Mouse (Mus musculus) heart, adult 2 months (tissue): Measurements from ENCODE around the gene Cars2.

Experiments used
- CTCF ChIP-seq: fragments of 200-600 bp; IDR thresholded peaks from 2 replicates; pipeline ENCODE4 v1.8.1; 2022; ENCODE audit warnings: antibody characterized with exemption, mild to moderate bottlenecking, moderate library complexity
- EP300 ChIP-seq: fragments of 200-500 bp; IDR thresholded peaks from 2 replicates; pipeline ENCODE4 v1.6.1; 2011; ENCODE audit warnings: low read depth, low read length, control low read depth; ENCODE audit not compliant: insufficient read depth
- POLR2A ChIP-seq: fragments of 200-500 bp; IDR thresholded peaks from 2 replicates; pipeline ENCODE4 v1.6.1; 2011; ENCODE audit warnings: mild to moderate bottlenecking, low read depth, low read length, control low read depth; ENCODE audit not compliant: insufficient read depth

GRCm38 (mm10) chr8:11534494-11534893 is 16.1 kb downstream of the Cars2 start:
- no peak for TF ChIP-seq EP300
- no peak for TF ChIP-seq POLR2A
- TF ChIP-seq CTCF, result no peak
